Mouse (Mus musculus): ENCODE measurements around the gene Ccdc57. TPM values are rescaled to one million over a fixed set of nuclear protein-coding genes. Genes with fewer than 3 reads are reported as not detected.

The Ccdc57 gene
- polyA plus RNA-seq, 1 experiment from 2014 or later: 4.8 TPM

DNA sequence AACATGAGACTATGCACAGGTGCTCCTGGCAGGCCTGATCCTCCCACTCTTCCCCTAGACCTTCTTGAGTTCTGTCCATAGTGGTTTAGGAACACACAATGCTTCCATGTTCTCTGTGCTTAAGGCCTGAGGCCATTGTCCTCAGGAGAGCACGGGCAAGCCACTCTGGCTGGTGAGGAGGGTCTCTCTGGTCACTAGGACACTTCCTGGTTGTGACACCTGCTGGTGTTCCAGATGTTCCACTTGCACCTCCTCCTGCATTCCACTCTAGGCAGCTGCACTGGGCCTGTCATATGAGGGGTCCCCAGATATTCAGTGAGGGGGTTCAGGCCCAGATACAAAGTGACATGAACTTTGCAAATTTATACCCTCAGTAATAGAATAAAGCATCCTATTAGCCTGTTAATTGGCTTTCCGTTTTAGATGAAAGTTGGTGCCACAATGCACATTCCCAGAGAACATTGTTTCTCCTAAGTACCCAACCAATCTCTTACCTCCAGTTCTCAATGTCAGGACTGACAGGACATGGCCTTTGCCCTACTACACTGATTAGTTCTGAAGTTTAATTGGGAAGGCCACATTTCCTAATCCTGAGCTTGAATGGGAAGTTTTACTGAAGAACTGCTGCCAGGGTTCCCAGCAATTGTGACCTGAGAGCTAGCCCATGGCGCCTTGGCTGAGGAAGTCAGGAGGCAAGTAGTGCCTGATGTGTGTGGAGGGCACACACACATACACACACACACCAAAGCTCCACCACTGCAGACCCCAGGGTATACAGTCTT, 100.8 kb downstream of the Ccdc57 start:
- Histone ChIP-seq H3K9me3 (no peaks in the 10 kb centered on the region), H3K4me1 (replicated peaks) (peaks cover 13% of the 10 kb centered on the region), H3K27me3 (no peaks in the 10 kb centered on the region), H3K4me2 (no peak overlapping the region), H3K4me3 (no peak overlapping the region), H3K9ac (no peak overlapping the region), H3K36me3 (no peaks in the 10 kb centered on the region), H3K27ac (no peak overlapping the region)
- WGBS: 89% methylated on average over 3 of the region's 3 CpGs
- ATAC-seq (ENCODE audit: low FRiP score): no peak

DNA sequence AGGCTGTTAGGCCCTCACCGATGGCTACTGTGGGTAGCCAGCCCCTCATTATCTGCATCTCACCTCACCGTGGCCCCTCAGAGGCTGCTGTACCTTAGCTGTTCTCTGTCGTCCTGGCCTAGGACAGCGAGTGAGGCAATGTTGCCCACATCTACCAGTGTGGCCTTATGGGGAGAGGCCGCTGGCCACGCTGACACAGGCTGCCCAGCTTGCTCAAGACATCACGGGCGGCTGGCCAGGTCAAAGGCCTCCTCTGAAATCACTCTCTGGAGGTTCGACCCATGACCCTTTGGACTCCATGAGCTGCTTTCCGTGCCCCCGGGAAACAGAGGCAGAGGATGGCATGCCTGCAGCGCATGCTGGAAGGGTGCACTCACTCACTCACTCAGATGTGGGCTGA, 102.0 kb downstream of the Ccdc57 start:
- Histone ChIP-seq H3K4me1 (replicated peaks) (peaks cover 23% of the 10 kb centered on the region), H3K4me2 (no peak overlapping the region), H3K9ac (0 out of 2 replicates have a peak overlapping the region, but pooled peaks have one; percentile 29), H3K9me3 (no peaks in the 10 kb centered on the region), H3K27me3 (no peaks in the 10 kb centered on the region), H3K4me3 (no peak overlapping the region), H3K36me3 (no peaks in the 10 kb centered on the region), H3K27ac (no peak overlapping the region)
- no peak for ATAC-seq (ENCODE audit: low FRiP score)
- WGBS: 81% methylated on average over 12 of the region's 12 CpGs

DNA sequence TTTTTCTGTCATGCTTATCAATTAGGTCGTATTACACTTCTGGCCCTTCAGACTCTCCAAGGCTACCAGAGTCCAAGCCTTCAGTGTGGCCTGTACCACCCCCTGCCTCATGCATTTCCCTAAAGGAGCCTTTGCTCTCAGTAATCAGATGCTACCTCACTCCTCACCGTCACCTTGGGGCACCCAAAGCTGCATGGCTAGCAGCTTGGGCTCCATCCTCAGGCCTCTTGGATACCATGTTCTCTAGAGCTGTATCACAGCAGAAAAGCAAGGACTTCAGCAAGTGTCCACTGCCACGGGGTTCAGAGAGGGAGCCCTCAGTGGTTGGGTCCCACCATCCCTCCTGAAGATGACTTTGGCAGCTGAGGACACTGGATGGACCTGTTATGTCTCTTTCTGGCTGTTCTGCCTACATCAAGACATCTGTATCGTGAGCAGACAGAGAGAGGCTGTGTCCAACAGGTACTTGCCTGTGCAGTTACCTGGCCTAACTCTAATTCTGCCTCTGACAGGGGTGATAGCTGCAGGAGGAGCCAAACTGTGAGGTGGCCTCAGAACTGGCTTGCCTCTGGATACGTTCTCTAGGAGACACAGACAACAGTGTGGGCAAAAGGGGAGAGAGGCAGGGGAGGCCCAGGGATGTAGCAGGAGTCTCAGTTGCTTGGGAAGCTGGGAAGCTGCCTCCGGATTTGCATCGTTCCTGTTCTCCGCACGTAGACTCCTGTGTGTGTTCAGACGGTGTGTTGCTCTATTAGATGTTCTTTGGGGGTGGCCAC, 102.7 kb downstream of the Ccdc57 start:
- Histone ChIP-seq H3K9me3 (no peaks in the 10 kb centered on the region), H3K36me3 (no peaks in the 10 kb centered on the region), H3K4me3 (no peak overlapping the region), H3K27ac (no peak overlapping the region), H3K9ac (peak overlapping the region; percentile 29; the same call in 1 of the 2 replicates), H3K4me2 (no peak overlapping the region), H3K27me3 (no peaks in the 10 kb centered on the region), H3K4me1 (replicated peaks) (peaks cover 31% of the 10 kb centered on the region)
- WGBS: 90% methylated on average over 10 of the region's 10 CpGs
- no peak for ATAC-seq (ENCODE audit: low FRiP score)

DNA sequence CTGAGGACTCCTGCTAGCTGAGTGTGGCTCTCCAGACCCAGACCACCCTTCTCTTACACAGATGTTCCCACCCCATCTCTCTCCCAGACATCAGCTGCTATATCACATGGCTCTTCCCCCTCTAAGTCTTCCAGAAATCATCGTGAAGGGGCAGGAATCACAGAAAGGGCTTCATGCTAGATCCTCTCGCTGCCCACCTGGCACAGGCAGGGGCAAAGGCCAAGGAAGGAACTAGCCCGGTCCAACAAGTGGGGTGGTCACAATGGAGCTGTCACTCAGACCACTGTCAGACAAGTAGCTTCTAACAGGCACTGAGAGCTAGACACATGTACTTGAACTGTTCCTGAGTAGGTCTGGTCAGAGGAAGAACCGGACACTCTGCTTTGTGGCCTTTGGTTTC, 104.3 kb downstream of the Ccdc57 start:
- 82% methylated on average over 4 of the region's 4 CpGs for WGBS
- no peak for ATAC-seq (ENCODE audit: low FRiP score)
- Histone ChIP-seq H3K4me1 (replicated peaks) (peaks cover 21% of the 10 kb centered on the region), H3K27me3 (no peaks in the 10 kb centered on the region), H3K9ac (no peak overlapping the region), H3K36me3 (no peaks in the 10 kb centered on the region), H3K9me3 (no peaks in the 10 kb centered on the region), H3K4me3 (no peak overlapping the region), H3K4me2 (no peak overlapping the region), H3K27ac (no peak overlapping the region)

DNA sequence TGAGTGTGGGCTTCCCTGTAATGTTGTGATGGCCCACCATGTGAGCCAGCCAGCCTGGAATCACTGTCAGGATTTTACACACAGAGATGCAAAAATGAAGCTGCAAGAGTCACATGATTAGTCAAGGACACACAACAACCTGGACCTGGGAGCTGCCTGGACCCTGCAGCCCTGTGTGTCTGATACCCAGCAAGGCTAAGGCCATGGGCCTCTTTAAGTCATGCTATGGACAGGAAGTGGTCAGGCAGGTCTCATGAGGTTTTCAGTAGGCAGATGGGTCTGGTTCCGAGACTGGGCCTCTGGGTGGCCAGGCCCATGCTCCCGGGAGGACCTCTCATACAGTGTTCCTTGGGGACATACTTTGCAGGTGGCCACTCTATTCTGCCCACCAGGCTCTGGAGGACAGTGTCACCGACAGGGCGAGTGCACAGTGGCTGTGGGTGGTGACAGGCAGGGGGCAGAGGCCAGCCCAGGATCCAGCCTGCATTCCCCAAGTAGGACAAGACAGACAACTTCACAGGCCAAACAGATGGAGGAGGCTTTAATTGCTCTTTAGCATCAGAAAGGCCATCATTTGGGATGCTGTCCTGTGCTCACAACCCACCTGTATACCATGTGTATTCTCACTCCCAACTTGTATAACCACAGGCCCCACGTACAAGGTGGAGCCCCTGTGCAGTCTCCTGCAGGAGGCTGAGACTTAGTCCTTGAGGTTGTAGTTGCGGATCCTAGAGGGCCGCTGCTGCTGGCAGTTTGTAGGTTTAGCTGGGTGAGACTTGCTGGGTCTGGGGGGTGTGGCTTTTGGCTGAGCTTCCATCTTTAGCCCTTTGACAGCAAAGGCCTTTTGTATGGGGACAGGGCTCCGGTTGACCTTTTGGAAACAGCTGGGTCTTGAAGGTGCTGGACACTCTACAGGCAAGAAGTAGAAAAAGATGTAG, 106.4 kb downstream of the Ccdc57 start:
- Histone ChIP-seq H3K4me3 (no peak overlapping the region), H3K9ac (peak overlapping the region; percentile 98), H3K9me3 (no peaks in the 10 kb centered on the region), H3K27me3 (no peaks in the 10 kb centered on the region), H3K4me2 (no peak overlapping the region), H3K27ac (peak overlapping the region; percentile 100), H3K4me1 (replicated peaks) (peaks cover 40% of the 10 kb centered on the region), H3K36me3 (peaks cover 11% of the 10 kb centered on the region)
- WGBS: 77% methylated on average over 8 of the region's 8 CpGs
- ATAC-seq (ENCODE audit: low FRiP score): no peak

DNA sequence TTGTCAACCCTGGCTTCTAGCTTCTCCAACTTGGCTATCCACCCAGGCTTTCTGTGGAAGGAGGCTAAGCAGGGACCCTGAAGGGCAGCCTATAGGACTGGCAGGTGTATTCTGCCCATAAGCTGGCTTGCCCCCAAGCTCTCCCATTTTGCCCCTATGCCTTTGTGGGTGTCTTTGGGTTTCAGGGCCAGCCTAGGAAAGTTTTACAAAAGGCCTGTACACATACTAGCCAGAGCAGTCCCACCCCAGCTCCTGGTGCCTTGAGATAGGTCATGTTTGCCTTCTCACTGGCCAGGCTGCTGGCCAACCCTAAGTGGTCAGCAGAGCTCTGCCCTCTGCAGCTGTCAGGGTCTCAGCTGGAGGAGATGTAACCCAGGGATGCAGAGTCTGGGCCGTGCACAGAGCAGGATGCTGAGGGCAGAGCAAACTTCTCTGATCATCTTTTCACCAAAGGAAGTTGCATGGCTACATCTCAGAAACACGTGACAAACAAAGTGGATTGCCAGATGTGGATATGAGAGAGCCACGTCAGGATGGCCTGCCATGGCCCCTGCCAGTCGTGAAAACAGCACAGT, 107.3 kb downstream of the Ccdc57 start:
- peaks cover 20% of the 10 kb centered on the region for H3K36me3 ChIP-seq
- peak overlapping the region; percentile 98 for H3K9ac ChIP-seq
- peaks cover 49% of the 10 kb centered on the region for H3K4me1 ChIP-seq (replicated peaks)
- WGBS: 39% methylated on average over 4 of the region's 4 CpGs
- H3K9me3 ChIP-seq: no peaks in the 10 kb centered on the region
- peak overlapping the region; percentile 99 for H3K4me2 ChIP-seq
- no peak for ATAC-seq (ENCODE audit: low FRiP score)
- no peaks in the 10 kb centered on the region for H3K27me3 ChIP-seq
- peak overlapping the region; percentile 91 for H3K4me3 ChIP-seq
- H3K27ac ChIP-seq: peak overlapping the region; percentile 100

DNA sequence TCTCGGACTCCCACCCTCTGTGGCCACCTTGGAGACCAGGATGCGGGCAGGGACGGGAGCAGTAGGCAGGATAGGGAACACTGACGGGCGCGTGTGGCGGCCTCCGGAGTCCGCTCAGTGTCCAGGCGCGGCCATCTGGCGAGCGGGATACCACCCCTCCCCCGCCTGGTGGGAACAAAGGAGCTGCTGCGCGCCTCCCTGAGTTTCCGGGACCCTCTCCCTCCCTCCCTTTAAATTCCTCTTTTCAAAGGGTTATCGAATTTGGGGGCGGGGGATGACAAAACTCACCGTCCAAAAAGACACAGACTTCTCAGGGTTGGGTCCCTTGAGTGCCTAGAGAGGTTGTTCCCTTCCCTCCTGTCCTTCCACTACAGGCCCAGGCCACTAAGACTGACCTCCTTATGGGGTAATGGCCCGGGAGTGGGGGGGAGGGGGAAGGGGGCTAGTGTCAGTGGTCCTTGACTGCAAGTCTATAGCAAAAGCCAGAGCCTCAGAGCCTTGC, 107.8 kb downstream of the Ccdc57 start:
- WGBS: under 1% methylated on average over 21 of the region's 21 CpGs
- peak overlapping the region; percentile 98 for H3K9ac ChIP-seq
- ATAC-seq (ENCODE audit: low FRiP score): peak; percentile 4; the same call in 1 of the 2 replicates
- H3K9me3 ChIP-seq: no peaks in the 10 kb centered on the region
- H3K4me3 ChIP-seq: peak overlapping the region; percentile 91
- H3K27me3 ChIP-seq: no peaks in the 10 kb centered on the region
- peak overlapping the region; percentile 99 for H3K4me2 ChIP-seq
- peak overlapping the region; percentile 100 for H3K27ac ChIP-seq
- peaks cover 51% of the 10 kb centered on the region for H3K4me1 ChIP-seq (replicated peaks)
- H3K36me3 ChIP-seq: peaks cover 25% of the 10 kb centered on the region

DNA sequence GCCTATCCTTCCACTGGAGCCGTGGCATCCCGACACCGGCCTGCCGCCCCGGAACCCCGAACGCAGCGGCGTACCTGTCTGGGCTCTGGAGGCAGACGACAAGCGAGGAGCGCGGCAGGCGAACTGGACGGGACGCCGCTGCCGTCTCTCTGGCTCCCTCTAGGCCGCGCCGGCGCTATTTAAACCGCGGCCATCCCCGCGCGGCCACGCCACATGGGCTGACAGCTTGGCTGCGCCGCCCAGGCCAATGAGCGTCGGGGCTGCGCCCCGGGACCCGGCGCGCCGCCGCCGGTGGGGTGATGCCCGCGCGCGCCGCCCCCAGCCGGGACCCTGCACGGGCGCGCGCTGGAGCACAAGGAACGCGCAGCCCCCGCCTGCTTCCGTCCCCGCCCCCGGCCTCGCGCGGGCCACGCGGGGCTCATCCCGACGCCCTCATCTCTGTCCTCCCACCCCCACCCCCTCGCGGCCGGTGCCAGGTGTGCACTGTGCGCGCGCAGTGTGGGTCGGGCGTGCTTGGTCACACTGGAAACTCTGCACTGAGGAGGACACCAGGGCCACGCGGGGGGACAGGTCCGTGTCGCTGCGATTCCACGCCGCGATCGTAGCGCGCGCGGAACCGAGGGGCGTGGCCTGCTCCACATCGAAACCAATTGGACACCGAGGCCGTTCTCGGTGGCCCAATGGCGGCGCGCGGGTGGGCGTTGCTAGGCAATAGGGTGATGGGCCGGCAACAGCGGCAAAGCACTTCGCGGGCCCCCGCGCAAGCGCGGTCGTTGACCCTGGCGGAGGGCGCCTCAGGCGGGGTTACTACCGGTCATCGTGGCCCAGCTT, 108.5 kb downstream of the Ccdc57 start, which contains the start of gene Fasn:
Gene Fasn (minus strand): TSS at position 592 of the 831 bp plus-strand sequence.
- ATAC-seq (ENCODE audit: low FRiP score): peak; percentile 92
- Histone ChIP-seq H3K27ac (peak within 1 kb of the TSS; percentile 100), H3K36me3 (peaks cover 32% of the 10 kb centered on the region), H3K9me3 (no peaks in the 10 kb centered on the region), H3K27me3 (no peaks in the 10 kb centered on the region), H3K4me1 (replicated peaks) (peaks cover 51% of the 10 kb centered on the region), H3K4me2 (peak within 1 kb of the TSS; percentile 99), H3K9ac (peak within 1 kb of the TSS; percentile 98), H3K4me3 (peak within 1 kb of the TSS; percentile 91)
- WGBS: under 1% methylated on average over 103 of the region's 109 CpGs

DNA sequence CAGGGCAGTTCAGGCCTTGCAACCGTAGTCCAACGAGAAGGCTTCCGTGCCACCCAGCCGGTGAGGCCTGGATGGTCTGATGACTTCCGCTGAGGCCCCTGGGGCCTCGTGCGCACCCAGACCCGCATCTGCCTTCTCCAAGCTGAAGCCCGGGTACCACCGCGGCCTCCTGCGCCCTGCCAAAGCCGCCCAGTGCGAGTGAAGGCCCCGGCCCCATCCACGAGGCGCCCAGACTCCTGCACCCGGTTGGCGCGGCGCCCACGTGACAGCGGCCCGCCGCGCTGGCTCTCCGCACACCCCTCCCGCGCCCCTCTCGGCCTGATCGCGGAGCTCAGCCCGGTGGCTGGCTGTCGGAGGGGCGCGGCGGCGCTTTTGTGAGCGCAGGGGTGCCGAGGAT, 109.1 kb downstream of the Ccdc57 start:
- Histone ChIP-seq H3K9me3 (no peaks in the 10 kb centered on the region), H3K27ac (peak overlapping the region; percentile 100), H3K4me2 (peak overlapping the region; percentile 99), H3K36me3 (peaks cover 38% of the 10 kb centered on the region), H3K9ac (peak overlapping the region; percentile 98), H3K4me3 (peak overlapping the region; percentile 91), H3K27me3 (no peaks in the 10 kb centered on the region), H3K4me1 (replicated peaks) (peaks cover 51% of the 10 kb centered on the region)
- under 1% methylated on average over 35 of the region's 40 CpGs for WGBS
- ATAC-seq (ENCODE audit: low FRiP score): peak; percentile 57

DNA sequence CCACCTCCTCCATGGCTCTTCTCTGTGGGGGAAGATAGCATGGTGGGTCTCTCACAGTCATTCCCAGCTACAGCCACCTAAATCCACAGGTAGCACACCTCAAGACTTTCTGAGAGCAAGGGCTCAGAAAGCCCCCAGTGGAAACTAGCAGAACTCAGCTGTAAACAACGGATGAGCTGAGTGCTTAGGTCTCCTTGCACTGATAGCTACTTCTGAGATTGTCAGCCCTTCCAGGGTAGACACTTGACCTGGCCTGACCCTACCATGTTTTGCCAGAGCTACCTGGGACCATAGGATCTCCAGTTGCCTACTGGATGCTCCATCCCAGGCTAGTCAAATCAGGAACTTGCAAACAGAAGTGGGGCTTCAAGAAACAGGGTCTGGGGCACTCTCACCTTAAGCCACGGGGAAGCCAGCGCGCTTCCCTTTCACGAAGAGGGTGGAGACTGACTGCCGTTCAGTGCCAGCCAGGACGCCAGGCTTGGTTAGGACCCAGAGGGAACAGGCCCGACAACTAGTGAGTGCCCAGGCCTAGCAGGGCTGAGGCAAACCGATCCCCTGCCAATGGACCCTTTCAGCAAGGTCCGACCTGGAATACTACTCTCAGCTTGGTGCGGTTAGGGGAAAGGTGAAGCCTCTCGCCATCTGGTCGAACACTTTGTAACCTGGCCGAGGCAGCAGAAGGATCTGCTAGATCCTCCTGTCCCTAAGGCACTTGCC, 109.7 kb downstream of the Ccdc57 start:
- Histone ChIP-seq H3K4me3 (peak overlapping the region; percentile 91), H3K27ac (peak overlapping the region; percentile 100), H3K4me1 (replicated peaks) (peaks cover 51% of the 10 kb centered on the region), H3K27me3 (no peaks in the 10 kb centered on the region), H3K9ac (peak overlapping the region; percentile 98), H3K9me3 (no peaks in the 10 kb centered on the region), H3K4me2 (peak overlapping the region; percentile 99), H3K36me3 (peaks cover 44% of the 10 kb centered on the region)
- ATAC-seq (ENCODE audit: low FRiP score): no peak
- 1% methylated on average over 14 of the region's 14 CpGs for WGBS

Measured in hindbrain, embryonic 13.5 days (tissue).